Mouse (Mus musculus) bone marrow, adult 2 months (tissue): Measurements from ENCODE around the gene P3h2. TPM values are rescaled to one million over a fixed set of nuclear protein-coding genes. Genes with fewer than 3 reads are reported as not detected.

Experiments used
- H3K27ac ChIP-seq: fragments of 200-500 bp; 2 replicates; pipeline ENCODE4 v1.5.1; 2012; ENCODE audit warnings: low read depth, mild to moderate bottlenecking, control low read depth, inconsistent platforms, low read length; ENCODE audit not compliant: control insufficient read depth, poor library complexity, insufficient read depth
- H3K4me1 ChIP-seq: fragments of 200-500 bp; 2 replicates; pipeline ENCODE4 v1.6.1; 2011; ENCODE audit warnings: low read length; ENCODE audit not compliant: control insufficient read depth, insufficient read depth
- H3K4me3 ChIP-seq: fragments of 200-500 bp; replicated peaks from 2 replicates; pipeline ENCODE3; 2011; ENCODE audit warnings: mild to moderate bottlenecking, low read depth, low read length, control low read depth; ENCODE audit not compliant: control insufficient read depth
- CTCF ChIP-seq: fragments of 200-500 bp; IDR thresholded peaks from 2 replicates; pipeline ENCODE4 v1.5.1; 2011; ENCODE audit warnings: low read length, control low read depth; ENCODE audit not compliant: control insufficient read depth, insufficient read depth
- POLR2A ChIP-seq: fragments of 200-500 bp; IDR thresholded peaks from 2 replicates; pipeline ENCODE4 v1.6.1; 2011; ENCODE audit warnings: low read depth, mild to moderate bottlenecking, control low read depth, low read length, borderline replicate concordance; ENCODE audit not compliant: control insufficient read depth
- WGBS: fragments of 180-500 bp; shearing (Covaris S2); methylation state at CpG from one replicate; pipeline ENCODE4 v1.1.7; 2018; 5-methylcytosine and 5-hydroxymethylcytosine counted together
- polyA plus RNA-seq: library from polyadenylated mRNA; stranded (reverse); fragments of >200 nt; gene quantifications from 2 replicates; pipeline ENCODE4 v1.2.4, GENCODE M21; 2011; ENCODE audit warnings: low replicate concordance; ENCODE audit not compliant: missing spikeins, insufficient read depth, insufficient read length

Gene P3h2
- polyA plus RNA-seq, 1 experiment, result 1.8 TPM

DNA sequence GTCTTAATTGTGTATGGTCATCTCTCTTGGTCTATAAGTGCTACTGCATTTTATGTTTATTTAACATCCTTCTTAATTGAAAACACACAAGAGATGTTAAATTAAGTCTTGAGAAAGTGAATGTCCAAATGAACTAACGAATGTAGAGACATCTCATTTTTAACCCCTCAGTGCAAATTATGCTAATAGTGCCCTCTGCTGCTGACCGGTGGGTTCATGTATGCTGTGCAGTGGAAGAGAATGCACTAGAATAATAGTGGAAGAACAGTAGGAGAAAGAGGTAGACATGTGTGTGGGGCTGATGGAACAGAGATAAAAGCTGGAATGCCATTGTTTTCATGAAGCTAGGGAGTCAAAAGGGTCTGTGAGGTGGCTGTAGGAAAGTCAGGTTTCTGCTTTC, 153.6 kb downstream of the P3h2 start:
- Histone ChIP-seq H3K4me1 (peaks cover 1% of the 10 kb centered on the region; the same call in 1 of the 2 replicates), H3K27ac (no peak overlapping the region), H3K4me3 (no peak overlapping the region)
- 35% methylated on average over 2 of the region's 2 CpGs for WGBS
- TF ChIP-seq POLR2A (no peak), CTCF (no peak)

DNA sequence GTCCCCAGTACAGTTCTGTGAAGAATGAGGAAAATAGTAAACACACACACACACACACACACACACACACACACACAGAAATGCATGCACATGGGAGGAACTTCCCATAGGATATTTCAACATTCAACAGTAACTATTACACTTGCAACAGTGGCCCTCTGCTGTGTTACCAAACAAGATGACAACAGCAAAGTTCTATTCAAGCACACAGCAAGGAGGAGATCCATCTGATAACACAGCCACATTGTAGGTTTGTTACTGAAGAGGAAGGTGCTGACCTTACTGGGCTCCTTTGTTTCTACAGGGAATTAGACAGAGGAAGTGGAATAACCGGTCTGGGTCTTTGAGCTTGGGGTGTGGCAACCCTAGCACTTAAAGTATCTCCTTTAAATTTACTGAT, 157.5 kb downstream of the P3h2 start:
- no peak overlapping the region for H3K4me3 ChIP-seq
- no peak for TF ChIP-seq CTCF
- peaks cover 1% of the 10 kb centered on the region; the same call in 1 of the 2 replicates for H3K4me1 ChIP-seq
- no peak overlapping the region for H3K27ac ChIP-seq
- WGBS, result 7% methylated on average over 1 of the region's 1 CpGs

- 40% methylated on average over 12 of the region's 12 CpGs for WGBS
- Histone ChIP-seq H3K27ac (peak overlapping the region; percentile 21; the same call in 1 of the 2 replicates), H3K4me1 (peaks cover 1% of the 10 kb centered on the region; the same call in 1 of the 2 replicates), H3K4me3 (no peak overlapping the region)
- TF ChIP-seq CTCF (no peak), POLR2A (no peak)
These were observed 160.2 kb downstream of the P3h2 start for GRCm38 (mm10) chr16:25945151-25945955.

DNA sequence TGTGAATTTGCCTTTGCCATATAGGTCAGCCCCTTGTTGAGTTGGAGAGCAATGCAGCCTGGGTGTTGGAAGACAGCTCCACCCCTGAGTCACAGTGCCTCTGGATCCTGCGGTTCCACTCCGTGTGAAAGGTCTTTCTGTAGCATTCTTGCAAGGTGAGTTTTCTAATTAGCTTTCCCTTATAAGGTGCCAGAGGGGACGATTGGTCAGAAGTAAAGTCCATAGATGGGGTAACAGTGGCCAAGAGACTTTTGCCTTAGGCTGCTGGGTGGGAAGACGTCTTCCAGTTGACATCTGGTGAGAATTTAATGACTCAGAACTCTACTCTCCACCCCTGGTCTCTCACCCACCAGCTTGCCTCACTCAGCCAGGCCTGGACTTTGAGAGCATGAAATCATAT, 163.3 kb downstream of the P3h2 start:
- Histone ChIP-seq H3K4me3 (no peak overlapping the region), H3K27ac (no peak overlapping the region), H3K4me1 (no peaks in the 10 kb centered on the region; the same call in 1 of the 2 replicates)
- WGBS, result 67% methylated on average over 4 of the region's 4 CpGs
- no peak for TF ChIP-seq CTCF

DNA sequence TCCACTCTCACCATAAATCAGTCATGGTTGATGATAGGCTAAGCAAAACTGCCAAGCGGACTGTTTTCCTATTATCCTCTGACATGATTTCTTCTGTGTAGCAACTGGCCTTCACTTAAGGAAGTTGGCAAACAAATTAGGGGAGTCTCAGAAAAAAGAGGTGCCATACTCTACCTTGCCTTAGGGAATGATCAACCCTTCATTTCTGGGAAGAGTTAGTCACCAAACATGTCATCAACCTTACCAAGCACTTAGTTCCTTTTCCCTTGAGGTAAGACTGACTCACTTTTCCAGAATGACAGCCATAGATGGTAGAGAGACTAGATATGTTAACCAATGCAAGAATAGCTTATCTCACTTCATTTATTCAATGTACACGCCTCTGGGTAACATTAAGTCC, 171.4 kb downstream of the P3h2 start:
- no peaks in the 10 kb centered on the region for H3K4me1 ChIP-seq
- WGBS, result 75% methylated on average over 2 of the region's 2 CpGs
- TF ChIP-seq POLR2A (no peak), CTCF (no peak)
- H3K4me3 ChIP-seq, result no peak overlapping the region
- no peak overlapping the region for H3K27ac ChIP-seq

GRCm38 (mm10) chr16:25912185-25912584, 193.4 kb downstream of the P3h2 start:
- TF ChIP-seq POLR2A (no peak), CTCF (no peak)
- Histone ChIP-seq H3K4me1 (no peaks in the 10 kb centered on the region), H3K4me3 (no peak overlapping the region), H3K27ac (no peak overlapping the region)
- WGBS, result 21% methylated on average over 1 of the region's 1 CpGs
